Mouse (Mus musculus) heart, embryonic 13.5 days (tissue): ENCODE results near the gene Elp5. TPM values are rescaled to one million over a fixed set of nuclear protein-coding genes. Genes with fewer than 3 reads are reported as not detected.
"Not testable (repeated sequence)": the region's sequence is repeated elsewhere in the genome, so short reads cannot be mapped to it uniquely, and the experiment has no call there.

Experiments used
- ATAC-seq: fragments of 200-750 bp; cut with Nextera tagmentation; 2 replicates; pipeline ENCODE4 v1.8.0; 2017; ENCODE audit warnings: moderate TSS enrichment; ENCODE audit not compliant: insufficient number of reproducible peaks, low FRiP score, low TSS enrichment; ENCODE audit errors: extremely low read depth
- H3K27ac ChIP-seq: fragments of 300-500 bp; sonication (generic); replicated peaks from 2 replicates; pipeline ENCODE4 v1.5.1; 2015; ENCODE audit warnings: moderate library complexity, mild to moderate bottlenecking, inconsistent platforms
- H3K27me3 ChIP-seq: fragments of 300-500 bp; sonication (generic); replicated peaks from 2 replicates; pipeline ENCODE4 v1.6.1; 2015; ENCODE audit warnings: mild to moderate bottlenecking, inconsistent platforms
- H3K36me3 ChIP-seq: fragments of 300-500 bp; sonication (generic); 2 replicates; pipeline ENCODE4 v1.6.1; 2015; ENCODE audit warnings: mild to moderate bottlenecking, inconsistent platforms
- H3K4me1 ChIP-seq: fragments of 300-500 bp; sonication (generic); 2 replicates; pipeline ENCODE4 v1.6.1; 2015; ENCODE audit warnings: inconsistent platforms
- H3K4me2 ChIP-seq: fragments of 300-500 bp; sonication (generic); 2 replicates; pipeline ENCODE4 v1.6.1; 2015; ENCODE audit warnings: inconsistent platforms, mild to moderate bottlenecking, moderate library complexity
- H3K4me3 ChIP-seq: fragments of 300-500 bp; sonication (generic); 2 replicates; pipeline ENCODE4 v1.5.1; 2015; ENCODE audit warnings: moderate library complexity, mild to moderate bottlenecking, inconsistent platforms
- H3K9ac ChIP-seq: fragments of 300-500 bp; sonication (generic); 2 replicates; pipeline ENCODE4 v1.6.1; 2015; ENCODE audit warnings: inconsistent platforms, mild to moderate bottlenecking, moderate library complexity
- H3K9me3 ChIP-seq: fragments of 300-500 bp; sonication (generic); 2 replicates; pipeline ENCODE4 v1.6.1; 2016; ENCODE audit warnings: inconsistent platforms
- WGBS: fragments of 180-500 bp; shearing (Covaris S2); methylation state at CpG from one replicate; pipeline ENCODE4 v1.1.7; 2015; ENCODE audit warnings: mixed read lengths; 5-methylcytosine and 5-hydroxymethylcytosine counted together
- polyA plus RNA-seq: library from polyadenylated mRNA; unstranded; fragments of >200 nt; fragmentation: Nextera tagmentation; extraction: Ambion mirVana; gene quantifications from 2 replicates; pipeline ENCODE4 v1.2.1, GENCODE M21; 2015

Elp5 gene
- polyA plus RNA-seq, 1 experiment from 2014 or later = 111 TPM

- H3K36me3 ChIP-seq = no peaks in the 10 kb centered on the region
- H3K4me2 ChIP-seq = peak overlapping the region; percentile 86
- H3K4me3 ChIP-seq = peak overlapping the region; percentile 66
- H3K9ac ChIP-seq = peak overlapping the region; percentile 61
- ATAC-seq = peak; percentile 74
- H3K9me3 ChIP-seq = no peaks in the 10 kb centered on the region
- WGBS = 3% methylated on average over 39 of the region's 40 CpGs
- peaks cover 81% of the 10 kb centered on the region for H3K4me1 ChIP-seq
- H3K27me3 ChIP-seq = no peaks in the 10 kb centered on the region
- H3K27ac ChIP-seq = peak overlapping the region; percentile 87
Observed at GRCm38 (mm10) chr11:70021264-70022132, 39.2 kb upstream of the Elp5 start.

- Histone ChIP-seq H3K9me3 (no peaks in the 10 kb centered on the region), H3K27me3 (no peaks in the 10 kb centered on the region), H3K4me3 (peak overlapping the region; percentile 66), H3K9ac (peak overlapping the region; percentile 90), H3K4me2 (peak overlapping the region; percentile 86), H3K36me3 (no peaks in the 10 kb centered on the region), H3K27ac (peak overlapping the region; percentile 87), H3K4me1 (peaks cover 76% of the 10 kb centered on the region)
- WGBS = under 1% methylated on average over 8 of the region's 8 CpGs
- ATAC-seq = peak; percentile 64
Observed at GRCm38 (mm10) chr11:70020731-70021263, 38.5 kb upstream of the Elp5 start.

- peak overlapping the region; percentile 87 for H3K27ac ChIP-seq
- peak overlapping the region; percentile 86 for H3K4me2 ChIP-seq
- no peaks in the 10 kb centered on the region for H3K9me3 ChIP-seq
- H3K9ac ChIP-seq = peak overlapping the region; percentile 90
- 27% methylated on average over 8 of the region's 8 CpGs for WGBS
- H3K27me3 ChIP-seq = no peaks in the 10 kb centered on the region
- no peak for ATAC-seq
- peaks cover 75% of the 10 kb centered on the region for H3K4me1 ChIP-seq
- H3K36me3 ChIP-seq = no peaks in the 10 kb centered on the region
- peak overlapping the region; percentile 66 for H3K4me3 ChIP-seq
Observed at GRCm38 (mm10) chr11:70020022-70020631, 37.8 kb upstream of the Elp5 start.

GRCm38 (mm10) chr11:70019495-70020021 is 37.2 kb upstream of the Elp5 start:
- peak overlapping the region; percentile 87 for H3K27ac ChIP-seq
- H3K4me3 ChIP-seq = peak overlapping the region; percentile 66
- peak overlapping the region; percentile 86 for H3K4me2 ChIP-seq
- ATAC-seq = no peak
- WGBS = 7% methylated on average over 1 of the region's 2 CpGs
- no peaks in the 10 kb centered on the region for H3K27me3 ChIP-seq
- no peaks in the 10 kb centered on the region for H3K36me3 ChIP-seq
- peaks cover 79% of the 10 kb centered on the region for H3K4me1 ChIP-seq
- peak overlapping the region; percentile 90 for H3K9ac ChIP-seq
- H3K9me3 ChIP-seq = no peaks in the 10 kb centered on the region

GRCm38 (mm10) chr11:70018131-70018990 is 36.0 kb upstream of the Elp5 start:
- WGBS = 2% methylated on average over 25 of the region's 25 CpGs
- peak overlapping the region; percentile 66 for H3K4me3 ChIP-seq
- H3K27ac ChIP-seq = peak overlapping the region; percentile 87
- H3K9ac ChIP-seq = peak overlapping the region; percentile 90
- ATAC-seq = no peak
- H3K9me3 ChIP-seq = no peaks in the 10 kb centered on the region
- peaks cover 81% of the 10 kb centered on the region for H3K4me1 ChIP-seq
- H3K4me2 ChIP-seq = peak overlapping the region; percentile 86
- H3K36me3 ChIP-seq = peaks cover 9% of the 10 kb centered on the region
- no peaks in the 10 kb centered on the region for H3K27me3 ChIP-seq

GRCm38 (mm10) chr11:70017199-70017767 is 35.0 kb upstream of the Elp5 start:
- Histone ChIP-seq H3K4me3 (no peak overlapping the region), H3K36me3 (peaks cover 20% of the 10 kb centered on the region), H3K9me3 (no peaks in the 10 kb centered on the region), H3K27ac (no peak overlapping the region), H3K4me1 (peaks cover 73% of the 10 kb centered on the region), H3K4me2 (peak overlapping the region; percentile 86; the same call in 1 of the 2 replicates), H3K9ac (peak overlapping the region; percentile 90), H3K27me3 (no peaks in the 10 kb centered on the region)
- 37% methylated on average over 7 of the region's 7 CpGs for WGBS
- ATAC-seq = no peak

- 63% methylated on average over 3 of the region's 3 CpGs for WGBS
- ATAC-seq = no peak
- Histone ChIP-seq H3K4me2 (peak within 1 kb of the TSS; percentile 86), H3K9ac (peak within 1 kb of the TSS; percentile 90), H3K27me3 (no peaks in the 10 kb centered on the region), H3K4me1 (peaks cover 68% of the 10 kb centered on the region), H3K27ac (peak within 1 kb of the TSS; percentile 87), H3K36me3 (peaks cover 26% of the 10 kb centered on the region), H3K9me3 (no peaks in the 10 kb centered on the region), H3K4me3 (peak within 1 kb of the TSS; percentile 66)
Observed at GRCm38 (mm10) chr11:70016669-70017068, 34.4 kb upstream of the Elp5 start, which contains the start of gene Dlg4. Dlg4 (plus strand) TSS chr11:70016942.

GRCm38 (mm10) chr11:70016177-70016576 is 33.9 kb upstream of the Elp5 start:
- not testable (repeated sequence) for H3K4me2 ChIP-seq, H3K4me3 ChIP-seq, H3K9ac ChIP-seq, ATAC-seq, H3K9me3 ChIP-seq, H3K27ac ChIP-seq, H3K27me3 ChIP-seq
- H3K36me3 ChIP-seq = peaks cover 31% of the 10 kb centered on the region
- peaks cover 63% of the 10 kb centered on the region for H3K4me1 ChIP-seq
- 84% methylated on average over 2 of the region's 2 CpGs for WGBS

- peak overlapping the region; percentile 69 for H3K4me3 ChIP-seq
- no peak overlapping the region for H3K27ac ChIP-seq
- ATAC-seq = no peak
- H3K9me3 ChIP-seq = no peaks in the 10 kb centered on the region
- H3K9ac ChIP-seq = no peak overlapping the region
- H3K27me3 ChIP-seq = no peaks in the 10 kb centered on the region
- 55% methylated on average over 6 of the region's 6 CpGs for WGBS
- H3K36me3 ChIP-seq = peaks cover 36% of the 10 kb centered on the region
- H3K4me2 ChIP-seq = peak overlapping the region; percentile 80
- peaks cover 59% of the 10 kb centered on the region for H3K4me1 ChIP-seq
Observed at GRCm38 (mm10) chr11:70015677-70016076, 33.4 kb upstream of the Elp5 start.

- Histone ChIP-seq H3K9me3 (no peaks in the 10 kb centered on the region), H3K36me3 (peaks cover 43% of the 10 kb centered on the region), H3K4me1 (peaks cover 53% of the 10 kb centered on the region), H3K4me3 (peak within 1 kb of the TSS; percentile 69), H3K9ac (peak within 1 kb of the TSS; percentile 90), H3K27me3 (no peaks in the 10 kb centered on the region), H3K27ac (peak within 1 kb of the TSS; percentile 83), H3K4me2 (peak within 1 kb of the TSS; percentile 80)
- under 1% methylated on average over 35 of the region's 35 CpGs for WGBS
- peak; percentile 70; the same call in 1 of the 2 replicates for ATAC-seq
Observed at GRCm38 (mm10) chr11:70014880-70015558, 32.7 kb upstream of the Elp5 start, which contains the start of gene Acadvl. Acadvl (minus strand) TSS chr11:70015411.
